Mouse (Mus musculus) heart, adult 2 months (tissue): ENCODE data around the gene C1qtnf5. TPM values are rescaled to one million over a fixed set of nuclear protein-coding genes. Genes with fewer than 3 reads are reported as not detected.

Experiments
- DNase-seq, 2 experiments: peaks; one replicate each; pipeline ENCODE4 v3.0.0; 2021
- H3K27ac ChIP-seq: fragments of 200-600 bp; 2 replicates; pipeline ENCODE4 v1.8.1; 2022
- H3K27me3 ChIP-seq: fragments of 200-500 bp; 2 replicates; pipeline ENCODE4 v1.6.1; 2012; ENCODE audit warnings: mild to moderate bottlenecking, low read length, inconsistent platforms, mixed read lengths; ENCODE audit not compliant: control insufficient read depth, insufficient read depth
- H3K36me3 ChIP-seq: fragments of 200-500 bp; 2 replicates; pipeline ENCODE4 v1.6.1; 2012; ENCODE audit warnings: low read length, inconsistent platforms; ENCODE audit not compliant: control insufficient read depth, insufficient read depth
- H3K4me1 ChIP-seq: fragments of 200-500 bp; 2 replicates; pipeline ENCODE4 v1.6.1; 2011; ENCODE audit warnings: low read length; ENCODE audit not compliant: control insufficient read depth, insufficient read depth
- H3K4me3 ChIP-seq: fragments of 200-600 bp; 2 replicates; pipeline ENCODE4 v1.8.1; 2022
- H3K79me2 ChIP-seq: fragments of 200-500 bp; replicated peaks from 2 replicates; pipeline ENCODE4 v1.6.1; 2012; ENCODE audit warnings: mild to moderate bottlenecking, inconsistent platforms, low read length, moderate library complexity, mixed read lengths; ENCODE audit not compliant: control insufficient read depth, insufficient read depth
- H3K9ac ChIP-seq: fragments of 200-500 bp; 2 replicates; pipeline ENCODE4 v1.6.1; 2012; ENCODE audit warnings: low read depth, mild to moderate bottlenecking, control low read depth, inconsistent platforms, low read length, mixed read lengths
- CTCF ChIP-seq: fragments of 200-600 bp; IDR thresholded peaks from 2 replicates; pipeline ENCODE4 v1.8.1; 2022; ENCODE audit warnings: antibody characterized with exemption, mild to moderate bottlenecking, moderate library complexity
- EP300 ChIP-seq: fragments of 200-500 bp; IDR thresholded peaks from 2 replicates; pipeline ENCODE4 v1.6.1; 2011; ENCODE audit warnings: low read depth, low read length, control low read depth; ENCODE audit not compliant: insufficient read depth
- POLR2A ChIP-seq: fragments of 200-500 bp; IDR thresholded peaks from 2 replicates; pipeline ENCODE4 v1.6.1; 2011; ENCODE audit warnings: mild to moderate bottlenecking, low read depth, low read length, control low read depth; ENCODE audit not compliant: insufficient read depth
- WGBS: fragments of 180-500 bp; shearing (Covaris S2); methylation state at CpG from one replicate; pipeline ENCODE4 v1.1.7; 2018; 5-methylcytosine and 5-hydroxymethylcytosine counted together
- intact Hi-C: fragments of 180-260 bp; cut with DNase I; formaldehyde crosslinking; loops from one replicate; pipeline ENCODE4 v1.15.1; 2025
- polyA plus RNA-seq: library from polyadenylated mRNA; depleted of rRNA; stranded (reverse); fragments of >200 nt; gene quantifications from 2 replicates; pipeline ENCODE4 v1.2.3, GENCODE M21; 2012; rRNA removed
- total RNA-seq, 2 experiments: library from RNA; stranded (reverse); gene quantifications; 2 replicates each; pipeline ENCODE4 v1.2.3; 2021

The C1qtnf5 gene
- total and polyA plus RNA-seq, 3 experiments, result 4.8 to 9.4 (median 7.6) TPM

DNA sequence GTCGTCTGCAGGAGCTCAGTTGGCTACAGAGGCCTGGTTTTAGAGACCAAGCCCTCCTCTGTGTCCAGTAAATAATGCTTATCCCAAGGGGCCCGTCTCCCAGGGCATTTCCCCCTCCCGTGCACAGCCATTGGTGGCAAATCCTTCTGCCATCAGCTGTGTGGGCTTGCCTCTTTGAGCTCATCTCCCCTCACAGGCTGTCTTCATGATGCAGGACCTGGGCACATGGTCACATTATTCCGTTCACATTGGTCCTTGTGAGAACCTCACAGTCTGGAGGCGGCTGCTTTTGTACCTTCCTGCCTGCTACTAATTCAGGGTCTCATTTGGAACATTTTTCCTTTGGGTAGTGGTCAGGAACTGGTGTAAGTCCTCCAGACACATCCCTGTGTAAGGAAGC, 34.9 kb downstream of the C1qtnf5 start:
- 54% methylated on average over 5 of the region's 5 CpGs for WGBS
- DNase-seq, result no peak
- Histone ChIP-seq H3K4me3 (no peak overlapping the region), H3K79me2 (no peaks in the 10 kb centered on the region), H3K27ac (no peak overlapping the region), H3K36me3 (no peaks in the 10 kb centered on the region), H3K27me3 (no peaks in the 10 kb centered on the region), H3K4me1 (peaks cover 3% of the 10 kb centered on the region; the same call in 1 of the 2 replicates), H3K9ac (no peak overlapping the region)
- intact Hi-C loops, result no loop called here
- TF ChIP-seq CTCF (no peak), EP300 (no peak), POLR2A (no peak)

GRCm38 (mm10) chr9:44143421-44143820, 36.4 kb downstream of the C1qtnf5 start:
- intact Hi-C loops, result no loop called here
- TF ChIP-seq POLR2A (no peak), EP300 (no peak), CTCF (no peak)
- Histone ChIP-seq H3K79me2 (no peaks in the 10 kb centered on the region), H3K4me1 (peaks cover 3% of the 10 kb centered on the region), H3K36me3 (peaks cover 9% of the 10 kb centered on the region), H3K27me3 (no peaks in the 10 kb centered on the region), H3K4me3 (no peak overlapping the region), H3K27ac (peak overlapping the region; percentile 26; the same call in 1 of the 2 replicates), H3K9ac (no peak overlapping the region)
- no peak for DNase-seq
- WGBS, result 72% methylated on average over 5 of the region's 5 CpGs

DNA sequence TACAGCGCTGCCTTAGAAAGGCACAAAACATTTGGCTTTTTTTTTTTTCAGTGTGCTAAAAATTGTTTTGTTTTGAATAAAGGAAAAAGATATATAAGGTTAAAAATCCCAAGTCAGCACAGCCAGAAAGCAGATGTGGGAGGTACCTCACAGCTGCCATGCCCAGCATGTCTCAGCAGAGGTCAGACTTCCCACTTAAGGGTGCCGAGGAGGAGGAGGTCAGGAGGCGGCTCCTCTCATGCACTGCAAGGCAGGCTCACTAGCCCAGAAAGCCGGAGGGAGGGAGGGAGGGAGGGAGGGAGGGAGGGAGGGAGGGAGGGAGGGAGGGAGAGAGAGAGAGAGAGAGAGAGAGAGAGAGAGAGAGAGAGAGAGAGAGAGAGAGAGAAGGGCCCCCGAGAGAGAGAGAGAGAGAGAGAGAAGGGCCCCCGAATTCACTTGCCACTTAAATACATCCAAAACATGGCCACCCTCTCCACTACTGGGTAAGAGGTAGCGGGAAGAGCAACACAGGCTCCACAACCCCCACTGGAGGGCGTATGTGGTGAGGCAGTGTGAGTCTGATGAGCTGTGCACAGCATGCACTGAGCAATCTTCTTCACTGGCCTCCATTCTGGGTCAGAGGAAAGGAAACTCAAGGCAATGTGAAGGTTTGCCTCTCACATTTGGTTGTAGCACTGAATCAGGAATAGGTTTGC, 37.1 kb downstream of the C1qtnf5 start:
- Histone ChIP-seq H3K36me3 (peaks cover 11% of the 10 kb centered on the region), H3K4me3 (no peak overlapping the region), H3K27me3 (no peaks in the 10 kb centered on the region), H3K9ac (no peak overlapping the region), H3K27ac (no peak overlapping the region), H3K4me1 (peaks cover 5% of the 10 kb centered on the region), H3K79me2 (no peaks in the 10 kb centered on the region)
- 35% methylated on average over 7 of the region's 8 CpGs for WGBS
- intact Hi-C loops, result no loop called here
- TF ChIP-seq CTCF (peak; percentile 38), POLR2A (no peak), EP300 (no peak)
- peak in 1 of 2 experiments; percentile 46 for DNase-seq

- Histone ChIP-seq H3K27ac (no peak overlapping the region), H3K4me1 (peaks cover 5% of the 10 kb centered on the region), H3K27me3 (no peaks in the 10 kb centered on the region), H3K36me3 (peaks cover 11% of the 10 kb centered on the region), H3K4me3 (no peak overlapping the region), H3K79me2 (no peaks in the 10 kb centered on the region), H3K9ac (no peak overlapping the region)
- no peak for DNase-seq
- TF ChIP-seq POLR2A (no peak), EP300 (no peak), CTCF (no peak)
- intact Hi-C loops, result no loop called here
These were observed 37.6 kb downstream of the C1qtnf5 start for GRCm38 (mm10) chr9:44144718-44145060.

- Histone ChIP-seq H3K79me2 (no peaks in the 10 kb centered on the region), H3K4me3 (no peak overlapping the region), H3K9ac (no peak overlapping the region), H3K27me3 (no peaks in the 10 kb centered on the region), H3K4me1 (peaks cover 5% of the 10 kb centered on the region), H3K36me3 (peaks cover 15% of the 10 kb centered on the region), H3K27ac (no peak overlapping the region)
- intact Hi-C loops, result loop anchor here (2.0 kb wide), 1 partner anchor 20 kb away; no protein-coding TSS in a partner anchor
- no peak for DNase-seq
- WGBS, result 11% methylated on average over 3 of the region's 3 CpGs
- TF ChIP-seq CTCF (peak; percentile 80), POLR2A (no peak)
These were observed 40.2 kb downstream of the C1qtnf5 start for GRCm38 (mm10) chr9:44147290-44147689.

Other genes with a start within 250 kb of the C1qtnf5 start
- 10 to 100 TPM in 1 of 2 experiments, 1 to 10 TPM in 1; 6.6 to 15.5 TPM for gene Thy1, start 63.9 kb upstream of the C1qtnf5 start, total RNA-seq
- gene Thy1, start 63.9 kb upstream of the C1qtnf5 start, polyA plus RNA-seq, result 32.3 and 42.7 TPM in 2 replicates
- gene Usp2, start 40.2 kb upstream of the C1qtnf5 start, total RNA-seq, result 100 to 1,000 TPM in 1 of 2 experiments, 10 to 100 TPM in 1; 75.8 to 206 TPM
- 62.8 and 73.8 TPM in 2 replicates for gene Usp2, start 40.2 kb upstream of the C1qtnf5 start, polyA plus RNA-seq
- under 1 TPM in 1 of 2 experiments, not detected in 1; 0.05 TPM for gene Mfrp, start 5.5 kb upstream of the C1qtnf5 start, total RNA-seq
- gene Mfrp, start 5.5 kb upstream of the C1qtnf5 start, polyA plus RNA-seq, result 0.04 and 0.12 TPM in 2 replicates
- gene Gm49380, start 6.3 kb downstream of the C1qtnf5 start, total RNA-seq, result under 1 TPM; 0.21 to 0.23 TPM
- gene Gm49380, start 6.3 kb downstream of the C1qtnf5 start, polyA plus RNA-seq, result not detected in 2 replicates
- gene Rnf26, start 6.3 kb downstream of the C1qtnf5 start, total RNA-seq, result 1 to 10 TPM; 6.5 to 6.7 TPM
- 7.3 and 10.4 TPM in 2 replicates for gene Rnf26, start 6.3 kb downstream of the C1qtnf5 start, polyA plus RNA-seq
- gene Mcam, start 27.2 kb downstream of the C1qtnf5 start, total RNA-seq, result 10 to 100 TPM; 31.6 to 32.5 TPM
- 49.8 and 70.9 TPM in 2 replicates for gene Mcam, start 27.2 kb downstream of the C1qtnf5 start, polyA plus RNA-seq
- gene Cbl, start 126.8 kb downstream of the C1qtnf5 start, total RNA-seq, result 10 to 100 TPM; 17.8 to 18.7 TPM
- gene Cbl, start 126.8 kb downstream of the C1qtnf5 start, polyA plus RNA-seq, result 5.0 and 11.8 TPM in 2 replicates
- not detected for gene Ccdc153, start 133.4 kb downstream of the C1qtnf5 start, total RNA-seq
- 1.6 TPM in 1 of 2 replicates, not detected in the other for gene Ccdc153, start 133.4 kb downstream of the C1qtnf5 start, polyA plus RNA-seq
- gene Pdzd3, start 144.2 kb downstream of the C1qtnf5 start, total RNA-seq, result 1 to 10 TPM; 3.4 to 4.2 TPM
- 1.7 and 3.3 TPM in 2 replicates for gene Pdzd3, start 144.2 kb downstream of the C1qtnf5 start, polyA plus RNA-seq
- 10 to 100 TPM; 20.3 to 21.7 TPM for gene Nlrx1, start 161.4 kb downstream of the C1qtnf5 start, total RNA-seq
- gene Nlrx1, start 161.4 kb downstream of the C1qtnf5 start, polyA plus RNA-seq, result 16.1 and 19.0 TPM in 2 replicates
- under 1 TPM; 0.42 to 0.75 TPM for gene Abcg4, start 181.4 kb downstream of the C1qtnf5 start, total RNA-seq
- 1.9 and 2.1 TPM in 2 replicates for gene Abcg4, start 181.4 kb downstream of the C1qtnf5 start, polyA plus RNA-seq
- gene Hinfp, start 198.4 kb downstream of the C1qtnf5 start, total RNA-seq, result 10 to 100 TPM in 1 of 2 experiments, 1 to 10 TPM in 1; 6.9 to 10.2 TPM
- 12.6 and 16.0 TPM in 2 replicates for gene Hinfp, start 198.4 kb downstream of the C1qtnf5 start, polyA plus RNA-seq
- gene C2cd2l, start 213.0 kb downstream of the C1qtnf5 start, total RNA-seq, result 10 to 100 TPM; 14.4 to 15.7 TPM
- 20.4 and 29.9 TPM in 2 replicates for gene C2cd2l, start 213.0 kb downstream of the C1qtnf5 start, polyA plus RNA-seq
- gene Dpagt1, start 218.8 kb downstream of the C1qtnf5 start, total RNA-seq, result 10 to 100 TPM; 18.9 to 20.6 TPM
- gene Dpagt1, start 218.8 kb downstream of the C1qtnf5 start, polyA plus RNA-seq, result 34.3 and 51.3 TPM in 2 replicates
- gene H2afx, start 227.4 kb downstream of the C1qtnf5 start, total RNA-seq, result 10 to 100 TPM; 12.8 TPM
- gene H2afx, start 227.4 kb downstream of the C1qtnf5 start, polyA plus RNA-seq, result 12.7 and 14.2 TPM in 2 replicates
- gene Hmbs, start 237.0 kb downstream of the C1qtnf5 start, total RNA-seq, result 10 to 100 TPM; 39.8 to 49.3 TPM
- gene Hmbs, start 237.0 kb downstream of the C1qtnf5 start, polyA plus RNA-seq, result 37.8 and 51.3 TPM in 2 replicates